Mouse (Mus musculus) liver, adult 2 months (tissue): ENCODE measurements around the gene Ndufa6.

Source experiments
- CTCF ChIP-seq: fragments of 200-500 bp; IDR thresholded peaks from 2 replicates; pipeline ENCODE4 v1.5.1; 2011; ENCODE audit warnings: low read depth, low read length, control low read depth
- POLR2A ChIP-seq: fragments of 200-500 bp; IDR thresholded peaks from 2 replicates; pipeline ENCODE4 v1.6.1; 2011; ENCODE audit warnings: low read length, control low read depth; ENCODE audit not compliant: insufficient read depth; ENCODE audit errors: extremely low read depth

DNA sequence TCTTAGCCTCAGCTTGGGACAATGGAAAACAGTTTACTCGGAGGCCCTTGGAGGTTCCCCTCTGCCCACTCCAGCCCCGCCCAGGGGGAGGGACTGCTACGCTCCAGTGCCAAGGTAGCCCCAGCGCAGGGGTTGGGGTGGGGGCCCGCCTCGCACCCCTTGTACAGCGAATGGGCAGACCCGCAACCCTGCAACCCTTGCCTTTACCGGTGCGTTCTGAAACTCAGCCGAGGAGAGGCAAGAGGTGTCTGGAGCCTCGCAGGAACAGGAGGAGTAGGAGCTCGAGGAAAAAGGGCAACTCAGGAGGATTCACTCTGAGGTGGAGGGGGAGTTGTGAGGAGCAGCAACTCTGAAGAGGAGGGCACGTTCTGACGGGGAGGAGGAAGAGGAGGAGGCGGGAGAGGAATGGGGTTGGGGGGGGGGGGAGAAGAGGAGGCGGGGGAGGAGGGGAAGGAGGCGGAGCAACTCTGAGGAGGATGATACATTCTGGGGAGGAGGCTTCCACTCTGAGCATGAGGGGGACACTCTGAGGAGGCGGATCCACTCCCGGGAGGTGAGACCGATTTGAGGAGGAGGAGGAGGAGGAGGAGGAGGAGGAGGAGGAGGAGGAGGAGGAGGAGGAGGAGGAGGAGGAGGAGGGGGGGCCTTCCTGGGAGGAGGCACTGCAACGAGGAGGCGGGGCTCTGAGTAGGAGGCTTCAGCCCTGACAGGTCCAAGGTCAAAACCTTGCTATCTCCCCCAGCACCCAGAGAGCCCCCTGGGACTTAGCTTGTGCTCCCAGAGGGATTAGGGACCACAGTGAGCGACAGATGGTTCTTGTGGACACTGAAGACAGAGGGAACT lies 26.0 kb upstream of the Ndufa6 start, which contains the start of gene Cyp2d22:
- TF ChIP-seq CTCF: no peak
- peak; percentile 59; the same call in 1 of the 2 replicates for TF ChIP-seq POLR2A
